Mouse (Mus musculus) liver, adult 2 months (tissue): ENCODE data around the gene Sdsl.

Source experiments
- CTCF ChIP-seq: fragments of 200-500 bp; IDR thresholded peaks from 2 replicates; pipeline ENCODE4 v1.5.1; 2011; ENCODE audit warnings: low read depth, low read length, control low read depth
- POLR2A ChIP-seq: fragments of 200-500 bp; IDR thresholded peaks from 2 replicates; pipeline ENCODE4 v1.6.1; 2011; ENCODE audit warnings: low read length, control low read depth; ENCODE audit not compliant: insufficient read depth; ENCODE audit errors: extremely low read depth

DNA sequence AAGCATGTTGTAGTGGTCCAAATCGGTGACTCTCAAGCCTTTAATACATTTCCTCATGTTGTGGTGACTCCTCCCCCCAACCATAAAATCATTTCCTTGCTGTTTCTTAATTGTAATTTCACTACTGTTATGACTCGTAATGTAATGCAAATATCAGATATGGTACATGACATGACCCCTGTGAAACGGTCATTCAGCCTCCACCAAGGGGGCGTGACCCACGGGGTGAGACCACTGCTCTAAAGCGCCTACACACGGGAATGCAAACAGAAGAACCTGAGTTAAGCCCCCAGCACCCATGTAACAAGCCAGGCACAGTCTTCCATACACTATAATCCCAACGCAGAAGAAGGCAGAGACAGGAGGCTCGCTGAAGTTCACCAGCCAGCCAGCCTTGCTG lies 33.2 kb upstream of the Sdsl start:
- TF ChIP-seq CTCF (no peak), POLR2A (no peak)
